Mouse (Mus musculus) heart, postnatal 0 days (tissue): Measurements from ENCODE around the gene Nfkb1. TPM values are rescaled to one million over a fixed set of nuclear protein-coding genes. Genes with fewer than 3 reads are reported as not detected.

Experiments
- ATAC-seq: fragments of 200-750 bp; cut with Nextera tagmentation; 2 replicates; pipeline ENCODE4 v1.8.0; 2017; ENCODE audit warnings: low read depth, moderate number of reproducible peaks, moderate library complexity; ENCODE audit not compliant: insufficient read depth
- DNase-seq: peaks from one replicate; pipeline ENCODE4 v3.0.0-alpha.2; 2016; ENCODE audit warnings: low spot score
- H3K27ac ChIP-seq: fragments of 300-500 bp; sonication (generic); 2 replicates; pipeline ENCODE4 v1.5.1; 2014; ENCODE audit warnings: low read depth, mild to moderate bottlenecking
- H3K27me3 ChIP-seq: fragments of 300-500 bp; sonication (generic); 2 replicates; pipeline ENCODE4 v1.6.1; 2014; ENCODE audit warnings: low read length, mixed read lengths; ENCODE audit not compliant: control insufficient read depth, insufficient read depth
- H3K36me3 ChIP-seq: fragments of 300-500 bp; sonication (generic); replicated peaks from 2 replicates; pipeline ENCODE4 v1.6.1; 2014; ENCODE audit warnings: low read length, mixed read lengths; ENCODE audit not compliant: control insufficient read depth, insufficient read depth
- H3K4me1 ChIP-seq: fragments of 300-500 bp; sonication (generic); 2 replicates; pipeline ENCODE4 v1.6.1; 2014; ENCODE audit warnings: antibody characterized with exemption; ENCODE audit not compliant: control insufficient read depth, insufficient read depth
- H3K4me2 ChIP-seq: fragments of 300-500 bp; sonication (generic); 2 replicates; pipeline ENCODE4 v1.6.1; 2014; ENCODE audit warnings: low read depth, mild to moderate bottlenecking, low read length, moderate library complexity
- H3K4me3 ChIP-seq: fragments of 300-500 bp; sonication (generic); 2 replicates; pipeline ENCODE4 v1.5.1; 2014; ENCODE audit warnings: low read depth, low read length
- H3K9ac ChIP-seq: fragments of 300-500 bp; sonication (generic); replicated peaks from 2 replicates; pipeline ENCODE4 v1.6.1; 2014; ENCODE audit warnings: low read depth, low read length, mixed read lengths
- H3K9me3 ChIP-seq: fragments of 300-500 bp; sonication (generic); replicated peaks from 2 replicates; pipeline ENCODE4 v1.6.1; 2016; ENCODE audit warnings: low read length; ENCODE audit not compliant: control insufficient read depth
- CTCF ChIP-seq: IDR thresholded peaks from 2 replicates; pipeline ENCODE4 v1.5.1; 2016; ENCODE audit warnings: antibody characterized with exemption, control low read depth, low read depth
- EP300 ChIP-seq: IDR thresholded peaks from 2 replicates; pipeline ENCODE4 v1.6.1; 2016; ENCODE audit warnings: antibody characterized with exemption, low read depth
- WGBS: fragments of 180-500 bp; shearing (Covaris S2); extraction: QIAGEN DNeasy Blood & Tissue Kit; methylation state at CpG from one replicate; pipeline ENCODE4 v1.1.7; 2014; 5-methylcytosine and 5-hydroxymethylcytosine counted together
- polyA plus RNA-seq: library from polyadenylated mRNA; unstranded; fragments of >200 nt; fragmentation: Nextera tagmentation; extraction: Ambion mirVana; gene quantifications from 2 replicates; pipeline ENCODE4 v1.2.1, GENCODE M21; 2015
- total RNA-seq: library from RNA; depleted of rRNA; stranded (reverse); fragments of >200 nt; gene quantifications from 2 replicates; pipeline ENCODE4 v1.2.3, GENCODE M21; 2014; ENCODE audit warnings: low replicate concordance

The Nfkb1 gene
- total and polyA plus RNA-seq, 2 experiments from 2014 or later, result 12.5 to 61.7 TPM

- DNase-seq, result no peak
- H3K9me3 ChIP-seq, result no peaks in the 10 kb centered on the region
Measured at GRCm38 (mm10) chr3:135674716-135675392, 16.5 kb downstream of the Nfkb1 start.

GRCm38 (mm10) chr3:135673695-135674094 is 17.7 kb downstream of the Nfkb1 start:
- no peak overlapping the region for H3K27ac ChIP-seq
- no peak overlapping the region for H3K9ac ChIP-seq
- no peaks in the 10 kb centered on the region for H3K27me3 ChIP-seq
- H3K4me2 ChIP-seq, result no peak overlapping the region
- no peak overlapping the region for H3K4me3 ChIP-seq
- ATAC-seq (no peak), DNase-seq (no peak)
- WGBS, result 19% methylated on average over 7 of the region's 7 CpGs
- H3K36me3 ChIP-seq, result 0 out of 2 replicates have a peak, but pooled peaks cover 7% of the 10 kb centered on the region
- peaks cover 46% of the 10 kb centered on the region for H3K4me1 ChIP-seq
- no peaks in the 10 kb centered on the region for H3K9me3 ChIP-seq
- TF ChIP-seq EP300, result no peak
- TF ChIP-seq CTCF, result no peak

More at GRCm38 (mm10) chr3:135674716-135675392, 16.5 kb downstream of the Nfkb1 start:
- Histone ChIP-seq H3K4me1 (peaks cover 49% of the 10 kb centered on the region), H3K9ac (no peak overlapping the region), H3K36me3 (no peaks in the 10 kb centered on the region), H3K4me3 (no peak overlapping the region), H3K27ac (no peak overlapping the region), H3K27me3 (no peaks in the 10 kb centered on the region), H3K4me2 (no peak overlapping the region)
- WGBS, result 48% methylated on average over 13 of the region's 13 CpGs
- TF ChIP-seq EP300 (no peak), CTCF (no peak)
- ATAC-seq, result peak; percentile 49; the same call in 1 of the 2 replicates

GRCm38 (mm10) chr3:135673041-135673440 is 18.3 kb downstream of the Nfkb1 start:
- Histone ChIP-seq H3K27ac (no peak overlapping the region), H3K4me1 (peaks cover 43% of the 10 kb centered on the region), H3K9me3 (no peaks in the 10 kb centered on the region), H3K4me2 (no peak overlapping the region), H3K27me3 (no peaks in the 10 kb centered on the region), H3K4me3 (no peak overlapping the region), H3K9ac (no peak overlapping the region), H3K36me3 (peaks cover 9% of the 10 kb centered on the region; the same call in 1 of the 2 replicates)
- 88% methylated on average over 4 of the region's 4 CpGs for WGBS
- no peak for ATAC-seq
- TF ChIP-seq EP300 (no peak), CTCF (no peak)
- DNase-seq, result no peak

- Histone ChIP-seq H3K27me3 (no peaks in the 10 kb centered on the region), H3K27ac (no peak overlapping the region), H3K4me2 (no peak overlapping the region), H3K9me3 (no peaks in the 10 kb centered on the region), H3K9ac (no peak overlapping the region), H3K4me1 (peaks cover 36% of the 10 kb centered on the region), H3K36me3 (peaks cover 18% of the 10 kb centered on the region), H3K4me3 (no peak overlapping the region)
- 86% methylated on average over 5 of the region's 5 CpGs for whole genome bisulfite sequencing
- ATAC-seq (no peak), DNase-seq (no peak)
- no peak for TF ChIP-seq CTCF
Measured at GRCm38 (mm10) chr3:135672135-135672534, 19.2 kb downstream of the Nfkb1 start.

- no peak overlapping the region for H3K4me2 ChIP-seq
- no peak overlapping the region for H3K9ac ChIP-seq
- TF ChIP-seq EP300 (no peak), CTCF (no peak)
- peaks cover 32% of the 10 kb centered on the region for H3K4me1 ChIP-seq
- no peaks in the 10 kb centered on the region for H3K27me3 ChIP-seq
- ATAC-seq (no peak), DNase-seq (no peak)
- H3K9me3 ChIP-seq, result no peaks in the 10 kb centered on the region
- 44% methylated on average over 4 of the region's 4 CpGs for WGBS
- H3K36me3 ChIP-seq, result peaks cover 30% of the 10 kb centered on the region
- H3K27ac ChIP-seq, result no peak overlapping the region
- no peak overlapping the region for H3K4me3 ChIP-seq
Measured at GRCm38 (mm10) chr3:135670869-135671268, 20.5 kb downstream of the Nfkb1 start.

- WGBS, result 67% methylated on average over 3 of the region's 3 CpGs
- Histone ChIP-seq H3K27ac (no peak overlapping the region), H3K4me3 (no peak overlapping the region), H3K4me2 (no peak overlapping the region), H3K4me1 (peaks cover 9% of the 10 kb centered on the region; the same call in 1 of the 2 replicates), H3K27me3 (no peaks in the 10 kb centered on the region), H3K36me3 (peaks cover 64% of the 10 kb centered on the region), H3K9me3 (no peaks in the 10 kb centered on the region), H3K9ac (no peak overlapping the region)
- DNase-seq (no peak), ATAC-seq (no peak)
- TF ChIP-seq EP300 (no peak), CTCF (no peak)
Measured at GRCm38 (mm10) chr3:135667084-135667483, 24.3 kb downstream of the Nfkb1 start.
